Mouse (Mus musculus) kidney, adult 2 months (tissue): ENCODE data around the gene Ksr2.

Source experiments
- CTCF ChIP-seq: fragments of 200-500 bp; conservative IDR thresholded peaks from 2 replicates; pipeline ENCODE4 v1.5.1; 2011; ENCODE audit warnings: low read depth, mild to moderate bottlenecking, control low read depth, low read length, moderate library complexity, mixed read lengths; ENCODE audit not compliant: insufficient read depth, insufficient read length
- POLR2A ChIP-seq: fragments of 200-500 bp; IDR thresholded peaks from one replicate; pipeline ENCODE4 v1.6.1; 2011; ENCODE audit warnings: low read depth, low read length, control low read depth

- no peak for TF ChIP-seq CTCF
- no peak for TF ChIP-seq POLR2A
Measured at GRCm38 (mm10) chr5:117376331-117376761, 37.5 kb upstream of the Ksr2 start.
